Mouse (Mus musculus): ENCODE results near the gene Mmp14. TPM values are rescaled to one million over a fixed set of nuclear protein-coding genes. Genes with fewer than 3 reads are reported as not detected.

Mmp14 gene
- polyA plus RNA-seq (2012; rRNA removed): 181 and 186 TPM in 2 replicates

GRCm38 (mm10) chr14:54431334-54432077 lies at the start of gene Mmp14:
Mmp14 (plus strand) TSS chr14:54431612.

DNA sequence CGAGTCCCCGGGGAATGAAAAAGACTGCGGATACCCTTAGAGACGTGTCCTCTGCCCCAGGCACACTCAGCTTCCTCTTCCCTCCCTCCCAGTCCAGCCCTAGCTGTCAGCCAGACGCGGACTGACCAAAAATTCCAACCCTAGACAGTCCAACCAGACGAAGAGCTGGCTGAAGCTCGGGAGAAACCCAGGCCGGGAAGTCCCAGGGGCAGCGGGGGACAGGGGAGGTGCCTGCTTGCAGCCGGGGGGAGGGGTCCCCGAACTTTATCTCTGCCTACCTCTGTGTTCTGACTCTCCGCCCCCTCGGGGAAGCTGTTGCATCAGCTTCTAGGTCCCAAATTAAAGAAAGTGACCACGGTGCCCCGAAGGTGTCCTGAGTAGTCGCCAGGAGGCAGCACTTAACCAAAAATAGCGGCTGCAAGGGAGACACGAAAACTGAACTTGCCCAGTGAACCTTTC lies 13.8 kb upstream of the Mmp14 start, which contains the start of gene Slc7a7:
TSS of gene Slc7a7 (minus strand) at position 158 of the 459 bp plus-strand sequence.

GRCm38 (mm10) chr14:54426689-54427398 lies 4.6 kb upstream of the Mmp14 start, which contains the start of gene Mrpl52:
Mrpl52 (plus strand) TSS chr14:54426909.

DNA sequence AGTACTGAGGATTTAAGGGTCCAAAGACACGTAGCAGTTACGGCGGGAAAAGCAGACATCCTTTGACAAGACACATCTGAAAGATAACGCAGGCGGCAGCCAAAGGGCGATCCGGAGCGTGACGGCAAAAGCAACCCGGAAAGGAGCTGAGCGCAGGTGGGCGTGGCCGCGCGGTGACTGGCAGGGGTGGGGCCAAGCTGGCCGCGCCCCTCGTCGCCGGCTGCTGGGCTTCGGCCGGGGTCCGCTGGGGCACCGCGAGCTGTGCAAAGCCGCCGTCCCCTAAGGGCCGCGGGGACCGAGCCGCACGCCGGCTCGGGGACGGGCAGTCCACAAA lies 32.5 kb downstream of the Mmp14 start, which contains the start of gene Lrp10:
TSS of gene Lrp10 (plus strand) at position 179 of the 334 bp plus-strand sequence.

GRCm38 (mm10) chr14:54475941-54476844 lies 44.8 kb downstream of the Mmp14 start, which contains the start of gene Rem2:
Rem2 (plus strand) TSS chr14:54476100.

Other genes starting within 250 kb of the Mmp14 start
- gene Dad1, start 177.5 kb upstream of the Mmp14 start, polyA plus RNA-seq (2012; rRNA removed): 495 and 769 TPM in 2 replicates
- 46.9 and 47.4 TPM in 2 replicates for gene Abhd4, start 177.4 kb upstream of the Mmp14 start, polyA plus RNA-seq (2012; rRNA removed)
- not detected in 2 replicates for gene Olfr49, start 146.7 kb upstream of the Mmp14 start, polyA plus RNA-seq (2012; rRNA removed)
- gene Oxa1l, start 70.8 kb upstream of the Mmp14 start, polyA plus RNA-seq (2012; rRNA removed): 136 and 180 TPM in 2 replicates
- gene Slc7a7, start 13.8 kb upstream of the Mmp14 start, polyA plus RNA-seq (2012; rRNA removed): 33.9 and 48.9 TPM in 2 replicates
- 504 and 1,130 TPM in 2 replicates for gene Mrpl52, start 4.7 kb upstream of the Mmp14 start, polyA plus RNA-seq (2012; rRNA removed)
- gene Lrp10, start 32.5 kb downstream of the Mmp14 start, polyA plus RNA-seq (2012; rRNA removed): 344 and 402 TPM in 2 replicates
- 1.7 and 2.3 TPM in 2 replicates for gene Rem2, start 44.5 kb downstream of the Mmp14 start, polyA plus RNA-seq (2012; rRNA removed)
- 17.0 and 41.7 TPM in 2 replicates for gene Prmt5, start 85.9 kb downstream of the Mmp14 start, polyA plus RNA-seq (2012; rRNA removed)
- gene Haus4, start 123.0 kb downstream of the Mmp14 start, polyA plus RNA-seq (2012; rRNA removed): 10.7 and 13.6 TPM in 2 replicates
- gene Ajuba, start 145.9 kb downstream of the Mmp14 start, polyA plus RNA-seq (2012; rRNA removed): 5.9 and 6.3 TPM in 2 replicates
- 7.2 and 8.1 TPM in 2 replicates for gene 4931414P19Rik, start 174.4 kb downstream of the Mmp14 start, polyA plus RNA-seq (2012; rRNA removed)
- 180 and 204 TPM in 2 replicates for gene Psmb5, start 186.4 kb downstream of the Mmp14 start, polyA plus RNA-seq (2012; rRNA removed)
- not detected in 2 replicates for gene Psmb11, start 189.8 kb downstream of the Mmp14 start, polyA plus RNA-seq (2012; rRNA removed)
- gene Gm17606, start 209.3 kb downstream of the Mmp14 start, polyA plus RNA-seq (2012; rRNA removed): not detected in 2 replicates
- gene Cdh24, start 209.8 kb downstream of the Mmp14 start, polyA plus RNA-seq (2012; rRNA removed): 6.4 and 7.6 TPM in 2 replicates

All from colon, adult 2 months (tissue).